Mouse (Mus musculus) hematopoietic stem cell, adult 5-6 weeks (primary cell): Measurements from ENCODE around the gene Gm40193. TPM values are rescaled to one million over a fixed set of nuclear protein-coding genes. Genes with fewer than 3 reads are reported as not detected.

ENCODE experiments used
- total RNA-seq: library from RNA; stranded (forward); fragments of 172-1452, 232-1000 nt; gene quantifications from 2 replicates; pipeline ENCODE4 v1.2.3, GENCODE M21; 2017

The Gm40193 gene
- total RNA-seq, 1 experiment from 2014 or later = not detected

Other genes with a start within 250 kb of the Gm40193 start
- gene Alox12e, start 210.3 kb downstream of the Gm40193 start, total RNA-seq = not detected in 2 replicates
- 1.6 and 4.4 TPM in 2 replicates for gene Alox15, start 180.9 kb downstream of the Gm40193 start, total RNA-seq
- gene Pelp1, start 122.9 kb downstream of the Gm40193 start, total RNA-seq = 8.8 and 9.8 TPM in 2 replicates
- gene Arrb2, start 100.3 kb downstream of the Gm40193 start, total RNA-seq = 43.3 and 68.7 TPM in 2 replicates
- gene Med11, start 81.0 kb downstream of the Gm40193 start, total RNA-seq = 38.1 and 40.7 TPM in 2 replicates
- gene Zmynd15, start 73.5 kb downstream of the Gm40193 start, total RNA-seq = 0.35 TPM in 1 of 2 replicates, not detected in the other
- gene Cxcl16, start 73.0 kb downstream of the Gm40193 start, total RNA-seq = 1.8 TPM in 1 of 2 replicates, not detected in the other
- gene Tm4sf5, start 27.7 kb downstream of the Gm40193 start, total RNA-seq = not detected in 2 replicates
- not detected in 2 replicates for gene Vmo1, start 18.3 kb downstream of the Gm40193 start, total RNA-seq
- gene Gltpd2, start 13.7 kb downstream of the Gm40193 start, total RNA-seq = not detected in 2 replicates
- gene Psmb6, start 7.6 kb downstream of the Gm40193 start, total RNA-seq = 209 and 236 TPM in 2 replicates
- 5.5 and 14.4 TPM in 2 replicates for gene Pld2, start 7.1 kb upstream of the Gm40193 start, total RNA-seq
- gene Mink1, start 29.9 kb upstream of the Gm40193 start, total RNA-seq = 26.4 and 30.8 TPM in 2 replicates
- not detected in 2 replicates for gene 4930544D05Rik, start 82.9 kb upstream of the Gm40193 start, total RNA-seq
- not detected in 2 replicates for gene Chrne, start 86.3 kb upstream of the Gm40193 start, total RNA-seq
- gene Gp1ba, start 106.2 kb upstream of the Gm40193 start, total RNA-seq = 0.45 and 0.75 TPM in 2 replicates
- 51.8 and 73.4 TPM in 2 replicates for gene Rnf167, start 114.3 kb upstream of the Gm40193 start, total RNA-seq
- gene Slc25a11, start 114.5 kb upstream of the Gm40193 start, total RNA-seq = 42.9 and 52.5 TPM in 2 replicates
- gene Pfn1, start 121.7 kb upstream of the Gm40193 start, total RNA-seq = 348 and 461 TPM in 2 replicates
- gene Eno3, start 124.3 kb upstream of the Gm40193 start, total RNA-seq = 8.4 and 10.6 TPM in 2 replicates
- gene Spag7, start 136.5 kb upstream of the Gm40193 start, total RNA-seq = 41.1 and 114 TPM in 2 replicates
- gene Camta2, start 155.2 kb upstream of the Gm40193 start, total RNA-seq = 3.6 and 4.9 TPM in 2 replicates
- gene Inca1, start 167.2 kb upstream of the Gm40193 start, total RNA-seq = 0.25 TPM in 1 of 2 replicates, not detected in the other
- gene Kif1c, start 167.6 kb upstream of the Gm40193 start, total RNA-seq = 6.7 and 7.3 TPM in 2 replicates
- 3.7 and 8.3 TPM in 2 replicates for gene Zfp3, start 231.3 kb upstream of the Gm40193 start, total RNA-seq